Mouse (Mus musculus): Measurements from ENCODE around the gene Disc1.
A peak's percentile ranks its signal among the peaks of the same experiment; 100 is the strongest.

The Disc1 gene

GRCm38 (mm10) chr8:125255006-125255685 lies 201.2 kb downstream of the Disc1 start:
- DNase-seq (ENCODE audit: extremely low read depth, insufficient read length, low spot score), result peak; percentile 71

DNA sequence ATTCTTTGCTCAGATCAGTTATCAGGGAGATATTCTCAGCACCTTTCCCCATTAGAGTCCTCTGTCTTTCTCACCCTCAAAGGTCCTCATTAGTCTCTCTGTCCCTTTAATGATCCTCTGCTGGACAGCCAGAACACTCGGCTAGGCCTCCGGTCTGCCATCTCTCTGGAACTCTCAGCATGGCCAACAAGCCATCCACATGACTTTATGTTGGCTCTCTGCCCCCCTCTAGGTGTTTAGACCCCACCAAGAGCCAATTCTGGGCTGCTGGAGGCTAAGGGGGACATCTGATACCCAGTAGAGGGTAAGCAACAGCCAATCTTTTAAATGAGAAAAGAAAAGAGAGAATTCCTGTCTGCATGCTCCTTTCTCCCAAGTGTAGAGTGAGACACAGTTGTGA lies 203.7 kb downstream of the Disc1 start:
- no peak for DNase-seq (ENCODE audit: extremely low read depth, insufficient read length, low spot score)

DNA sequence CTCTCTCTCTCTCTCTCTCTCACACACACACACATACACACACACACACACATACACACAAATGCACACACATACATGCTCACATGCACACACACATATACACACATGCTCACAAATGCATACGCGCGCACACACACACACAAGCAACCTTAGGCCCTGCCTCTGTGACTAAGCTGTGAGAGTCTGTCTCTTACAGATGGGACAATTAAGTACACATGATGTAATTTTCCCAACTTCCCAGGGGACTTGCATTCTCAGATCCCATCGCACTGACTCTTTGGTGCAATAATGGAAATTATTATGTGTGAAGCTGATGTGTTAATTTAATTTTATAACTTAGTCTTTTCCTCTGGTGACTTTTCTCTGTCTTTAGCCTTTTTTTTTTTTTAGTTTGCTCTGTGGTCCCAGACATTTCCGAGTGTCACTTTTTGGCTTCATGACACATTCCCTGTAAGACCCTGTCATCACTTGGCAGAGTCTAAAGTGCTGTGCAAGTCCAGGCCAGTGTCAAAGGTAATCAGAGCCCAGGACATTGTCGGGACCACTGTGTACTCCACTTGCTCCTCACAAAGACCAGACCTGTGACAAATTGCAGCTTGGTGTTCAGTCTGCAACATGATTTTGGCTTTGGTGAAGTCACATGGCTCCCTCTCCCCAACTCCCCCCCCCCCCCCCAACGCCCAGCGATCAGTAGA lies 205.0 kb downstream of the Disc1 start:
- peak; percentile 58 for DNase-seq (ENCODE audit: extremely low read depth, insufficient read length, low spot score)

- DNase-seq (ENCODE audit: extremely low read depth, insufficient read length, low spot score), result no peak
These were observed 214.2 kb downstream of the Disc1 start for GRCm38 (mm10) chr8:125268181-125268705.

DNA sequence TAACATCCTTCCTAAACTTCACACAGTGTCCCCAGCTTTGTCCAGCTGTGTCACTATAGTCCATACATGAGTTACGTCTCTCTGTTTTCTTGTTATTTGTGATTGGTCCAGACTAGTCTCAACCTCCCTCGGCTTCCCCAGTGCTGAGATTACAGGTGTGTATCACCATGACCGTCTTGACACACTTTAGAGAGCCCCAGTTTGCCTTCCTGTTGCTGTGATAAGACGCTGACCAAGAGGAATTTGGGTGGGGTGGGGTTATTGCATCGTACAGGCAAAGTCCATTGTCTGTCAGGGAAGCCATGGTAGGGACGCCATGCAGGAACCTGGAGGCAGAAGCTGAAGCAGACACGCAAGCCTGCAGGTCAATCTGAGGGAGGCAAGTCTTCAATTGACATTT lies 216.3 kb downstream of the Disc1 start:
- no peak for DNase-seq (ENCODE audit: extremely low read depth, insufficient read length, low spot score)

GRCm38 (mm10) chr8:125271357-125271756 lies 217.4 kb downstream of the Disc1 start:
- no peak for DNase-seq (ENCODE audit: extremely low read depth, insufficient read length, low spot score)

GRCm38 (mm10) chr8:125272089-125272866 lies 218.3 kb downstream of the Disc1 start:
- no peak for DNase-seq (ENCODE audit: extremely low read depth, insufficient read length, low spot score)

DNA sequence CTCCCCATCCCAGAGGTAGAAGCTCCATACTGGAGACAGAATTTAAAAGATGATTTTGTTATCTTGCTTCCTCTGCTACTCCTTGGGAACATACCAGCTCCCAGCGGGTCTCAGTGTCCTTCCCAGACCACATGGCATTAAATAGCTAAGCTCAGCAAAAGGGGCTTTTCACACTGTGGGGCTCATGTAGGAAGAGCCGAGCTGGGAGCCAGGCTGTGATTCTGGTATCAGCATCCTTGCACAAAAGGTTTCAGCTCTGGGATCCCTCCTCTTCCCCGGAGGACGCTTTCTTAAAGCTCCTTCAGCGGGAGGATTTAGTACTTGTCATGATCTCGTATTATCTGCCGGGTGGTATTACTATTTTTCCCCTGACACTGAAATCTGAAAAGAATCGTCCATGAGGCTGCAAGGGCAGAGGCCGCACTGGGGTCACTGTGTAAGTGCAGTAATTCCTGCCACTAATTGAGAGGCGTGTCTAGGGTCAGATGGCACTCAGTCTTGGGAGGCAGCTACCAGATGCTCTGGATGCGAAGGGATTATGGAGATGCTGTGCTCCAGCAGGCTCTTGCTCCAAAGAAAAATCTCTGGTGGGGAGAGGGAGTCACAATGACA lies 223.2 kb downstream of the Disc1 start:
- DNase-seq (ENCODE audit: extremely low read depth, insufficient read length, low spot score), result no peak

DNA sequence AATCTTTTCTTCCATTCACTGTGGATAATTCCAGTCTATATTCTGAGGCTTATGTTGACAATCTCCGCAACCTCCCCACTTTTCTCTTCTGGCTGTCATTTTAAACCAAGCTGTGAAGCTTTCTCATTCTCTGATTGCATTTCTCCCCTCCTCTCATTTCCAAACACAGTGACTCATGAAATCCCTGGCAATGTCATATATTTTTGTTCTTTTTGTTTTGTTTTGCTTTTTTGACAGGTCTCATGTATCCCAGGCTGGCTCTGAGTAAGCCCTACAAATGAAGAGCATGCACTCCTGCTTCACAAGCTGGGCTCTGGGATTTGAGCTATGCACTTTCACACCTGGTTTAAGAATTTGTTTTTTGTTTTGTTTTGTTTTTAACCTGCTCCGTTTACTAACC lies 225.2 kb downstream of the Disc1 start:
- DNase-seq (ENCODE audit: extremely low read depth, insufficient read length, low spot score), result no peak

DNA sequence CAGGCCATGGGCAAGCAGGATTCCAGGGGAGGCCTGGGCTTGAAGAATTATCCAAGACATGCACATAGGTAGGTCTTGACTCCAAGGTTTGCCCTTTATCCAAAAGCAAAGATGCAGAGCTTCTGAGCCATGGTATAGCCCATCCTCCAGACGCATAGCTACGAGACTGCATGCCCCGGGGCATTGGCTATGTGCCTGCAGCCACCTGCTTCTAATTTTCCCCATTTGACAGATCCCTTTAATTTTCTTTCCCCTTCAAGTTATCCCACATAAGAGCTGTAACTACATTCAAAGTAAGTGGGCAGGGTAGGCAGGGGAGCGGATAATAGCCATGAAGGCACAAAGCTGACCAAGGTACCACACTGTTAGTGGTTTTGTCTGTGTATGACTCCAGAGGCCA lies 225.9 kb downstream of the Disc1 start:
- DNase-seq (ENCODE audit: extremely low read depth, insufficient read length, low spot score), result no peak

DNA sequence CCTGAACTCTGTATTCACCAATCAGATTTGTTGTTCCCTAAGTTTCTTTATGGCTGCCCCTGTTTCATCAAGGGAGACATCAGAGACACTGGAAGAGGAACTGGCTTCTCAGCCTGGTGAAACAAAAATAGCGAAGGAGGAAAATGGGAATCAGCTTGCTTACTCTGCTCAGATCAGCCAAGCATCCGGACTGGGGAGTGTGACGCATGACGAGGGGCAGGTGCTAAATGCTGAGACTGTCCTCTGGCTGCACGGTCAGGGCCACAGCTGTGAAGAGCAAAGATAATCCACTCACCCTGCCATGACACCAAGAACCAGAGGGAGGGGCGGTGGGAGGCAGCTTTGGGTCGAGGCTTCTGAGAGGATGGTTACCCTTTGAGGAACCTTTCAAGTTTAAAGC lies 228.5 kb downstream of the Disc1 start:
- no peak for DNase-seq (ENCODE audit: extremely low read depth, insufficient read length, low spot score)

- no peak for DNase-seq (ENCODE audit: extremely low read depth, insufficient read length, low spot score)
These were observed 229.5 kb downstream of the Disc1 start for GRCm38 (mm10) chr8:125283542-125283941.

- no peak for DNase-seq (ENCODE audit: extremely low read depth, insufficient read length, low spot score)
These were observed 230.9 kb downstream of the Disc1 start for GRCm38 (mm10) chr8:125284875-125285274.

GRCm38 (mm10) chr8:125285391-125285790 lies 231.4 kb downstream of the Disc1 start:
- no peak for DNase-seq (ENCODE audit: extremely low read depth, insufficient read length, low spot score)

GRCm38 (mm10) chr8:125285966-125286681 lies 232.1 kb downstream of the Disc1 start:
- peak; percentile 84 for DNase-seq (ENCODE audit: extremely low read depth, insufficient read length, low spot score)

DNA sequence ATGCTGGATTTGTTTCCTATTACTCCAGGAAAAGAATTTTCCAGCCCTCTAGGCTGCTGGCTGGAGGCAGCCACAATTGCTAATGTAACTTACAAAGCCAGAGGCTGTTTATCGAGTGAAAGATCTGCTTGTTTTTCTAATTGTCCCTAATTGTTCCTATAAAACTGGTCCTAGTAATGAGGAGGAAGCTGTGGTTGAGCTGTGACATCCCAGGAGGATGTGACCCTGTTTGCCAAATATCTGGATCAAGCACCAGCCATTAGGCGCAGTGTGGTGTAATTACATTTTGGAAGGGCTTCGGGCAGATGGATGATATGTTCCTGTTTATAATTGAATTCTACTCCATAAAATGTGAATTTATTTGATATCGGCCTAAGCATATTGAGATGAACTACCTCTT lies 233.3 kb downstream of the Disc1 start:
- DNase-seq (ENCODE audit: extremely low read depth, insufficient read length, low spot score), result no peak

- DNase-seq (ENCODE audit: extremely low read depth, insufficient read length, low spot score), result no peak
These were observed 233.9 kb downstream of the Disc1 start for GRCm38 (mm10) chr8:125287841-125288341.

- DNase-seq (ENCODE audit: extremely low read depth, insufficient read length, low spot score), result peak; percentile 65
These were observed 237.5 kb downstream of the Disc1 start for GRCm38 (mm10) chr8:125291506-125291905.

DNA sequence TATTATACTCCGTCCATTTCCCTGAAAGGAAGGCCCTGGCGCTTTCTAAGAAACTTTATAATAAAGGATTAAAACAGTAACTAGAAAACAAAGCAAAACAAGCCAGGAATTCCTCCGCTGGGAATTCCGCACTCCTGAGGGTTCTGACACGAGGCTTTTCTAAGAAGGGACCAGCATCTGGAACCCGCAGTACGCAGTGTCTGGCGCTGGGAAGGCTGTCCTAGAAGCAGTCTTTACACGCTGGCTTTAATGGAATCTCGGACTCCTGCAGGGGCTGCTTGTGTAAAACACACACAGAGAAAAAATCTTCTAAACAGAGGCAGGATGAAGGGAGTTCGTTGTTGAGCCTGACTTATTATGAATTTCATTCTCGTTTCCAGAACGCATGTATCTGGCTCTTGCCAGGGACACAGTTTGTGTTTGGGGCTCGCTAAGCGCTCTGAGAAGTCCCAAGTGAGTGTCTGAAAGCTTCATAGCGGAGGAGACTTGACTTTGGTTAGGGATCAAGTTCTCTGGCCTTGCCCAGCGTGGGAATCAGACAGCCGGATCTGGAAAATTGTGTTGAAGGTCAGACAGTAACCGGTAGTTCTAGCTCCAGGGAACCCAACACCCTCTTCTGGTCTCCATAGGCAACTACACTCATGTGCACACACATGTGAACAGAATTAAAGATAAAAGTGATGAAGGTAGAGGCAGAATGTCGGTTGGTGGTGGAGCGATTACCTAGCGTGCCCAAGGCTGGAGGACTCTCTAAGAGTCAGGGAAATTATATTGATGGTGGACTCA lies 238.1 kb downstream of the Disc1 start:
- DNase-seq (ENCODE audit: extremely low read depth, insufficient read length, low spot score), result no peak
